Mouse (Mus musculus) stomach, postnatal 0 days (tissue): ENCODE data around the gene Rab11fip4. TPM values are rescaled to one million over a fixed set of nuclear protein-coding genes. Genes with fewer than 3 reads are reported as not detected.

Source experiments
- ATAC-seq: fragments of 200-750 bp; cut with Nextera tagmentation; 2 replicates; pipeline ENCODE4 v1.8.0; 2017; ENCODE audit not compliant: low FRiP score, low TSS enrichment
- DNase-seq: peaks from one replicate; pipeline ENCODE4 v3.0.0-alpha.2; 2016; ENCODE audit warnings: low spot score
- H3K27ac ChIP-seq: fragments of 300-500 bp; sonication (generic); replicated peaks from 2 replicates; pipeline ENCODE4 v1.5.1; 2014; ENCODE audit warnings: mild to moderate bottlenecking, control low read depth
- H3K27me3 ChIP-seq: fragments of 300-500 bp; sonication (generic); 2 replicates; pipeline ENCODE4 v1.6.1; 2014; ENCODE audit warnings: low read length; ENCODE audit not compliant: control insufficient read depth, insufficient read depth
- H3K36me3 ChIP-seq: fragments of 300-500 bp; sonication (generic); 2 replicates; pipeline ENCODE4 v1.6.1; 2014; ENCODE audit warnings: low read length, mixed read lengths; ENCODE audit not compliant: control insufficient read depth, insufficient read depth
- H3K4me1 ChIP-seq: fragments of 300-500 bp; sonication (generic); replicated peaks from 2 replicates; pipeline ENCODE4 v1.6.1; 2014; ENCODE audit warnings: antibody characterized with exemption; ENCODE audit not compliant: control insufficient read depth, insufficient read depth
- H3K4me2 ChIP-seq: fragments of 300-500 bp; sonication (generic); replicated peaks from 2 replicates; pipeline ENCODE4 v1.6.1; 2014; ENCODE audit warnings: low read depth, mild to moderate bottlenecking, control low read depth, moderate library complexity
- H3K4me3 ChIP-seq: fragments of 300-500 bp; sonication (generic); 2 replicates; pipeline ENCODE4 v1.5.1; 2014; ENCODE audit warnings: low read depth, low read length, control low read depth
- H3K9ac ChIP-seq: fragments of 300-500 bp; sonication (generic); 2 replicates; pipeline ENCODE4 v1.6.1; 2014; ENCODE audit warnings: mild to moderate bottlenecking, low read length, control low read depth, mixed read lengths
- H3K9me3 ChIP-seq: fragments of 300-500 bp; sonication (generic); 2 replicates; pipeline ENCODE4 v1.6.1; 2016; ENCODE audit warnings: low read length; ENCODE audit not compliant: control insufficient read depth
- CTCF ChIP-seq: IDR thresholded peaks from 2 replicates; pipeline ENCODE4 v1.5.1; 2016; ENCODE audit warnings: antibody characterized with exemption, low read depth, mild to moderate bottlenecking, moderate library complexity
- EP300 ChIP-seq: optimal IDR thresholded peaks from 2 replicates; pipeline ENCODE3; 2016; ENCODE audit warnings: antibody characterized with exemption
- whole genome bisulfite sequencing: fragments of 180-500 bp; shearing (Covaris S2); extraction: QIAGEN DNeasy Blood & Tissue Kit; methylation state at CpG from one replicate; pipeline ENCODE4 v1.1.7; 2014; 5-methylcytosine and 5-hydroxymethylcytosine counted together
- polyA plus RNA-seq: library from polyadenylated mRNA; unstranded; fragments of >200 nt; fragmentation: Nextera tagmentation; extraction: Ambion mirVana; gene quantifications from 2 replicates; pipeline ENCODE4 v1.2.1, GENCODE M21; 2015

Rab11fip4 gene
- polyA plus RNA-seq, 1 experiment from 2014 or later, result 0.98 TPM

DNA sequence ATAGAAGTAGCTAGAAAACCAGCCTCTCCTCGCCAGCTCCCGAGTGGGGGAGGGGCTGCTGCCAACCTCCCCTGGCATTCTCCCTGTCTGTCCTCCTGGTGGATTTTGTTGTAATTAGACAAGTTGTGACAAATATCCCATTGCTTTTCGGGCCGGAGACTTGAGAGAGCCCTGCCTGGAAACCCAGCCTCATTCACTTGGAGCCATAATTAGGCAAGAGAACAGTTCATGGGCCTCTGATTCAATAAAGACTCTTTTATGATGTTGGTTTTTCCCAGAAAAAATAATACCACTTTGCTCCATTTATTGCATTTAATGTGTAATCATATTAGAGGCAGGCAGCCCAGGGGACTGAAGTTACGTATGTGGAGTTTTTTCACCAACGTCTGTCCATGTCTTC, 127.2 kb downstream of the Rab11fip4 start:
- ATAC-seq (no peak), DNase-seq (no peak)
- WGBS, result 58% methylated on average over 6 of the region's 6 CpGs
- Histone ChIP-seq H3K4me2 (no peak overlapping the region), H3K36me3 (0 out of 2 replicates have a peak, but pooled peaks cover 2% of the 10 kb centered on the region), H3K9me3 (no peaks in the 10 kb centered on the region), H3K4me1 (peaks cover 18% of the 10 kb centered on the region), H3K27ac (peak overlapping the region; percentile 45; the same call in 1 of the 2 replicates), H3K27me3 (no peaks in the 10 kb centered on the region), H3K4me3 (no peak overlapping the region), H3K9ac (no peak overlapping the region)
- TF ChIP-seq CTCF, result no peak
- TF ChIP-seq EP300, result no peak

DNA sequence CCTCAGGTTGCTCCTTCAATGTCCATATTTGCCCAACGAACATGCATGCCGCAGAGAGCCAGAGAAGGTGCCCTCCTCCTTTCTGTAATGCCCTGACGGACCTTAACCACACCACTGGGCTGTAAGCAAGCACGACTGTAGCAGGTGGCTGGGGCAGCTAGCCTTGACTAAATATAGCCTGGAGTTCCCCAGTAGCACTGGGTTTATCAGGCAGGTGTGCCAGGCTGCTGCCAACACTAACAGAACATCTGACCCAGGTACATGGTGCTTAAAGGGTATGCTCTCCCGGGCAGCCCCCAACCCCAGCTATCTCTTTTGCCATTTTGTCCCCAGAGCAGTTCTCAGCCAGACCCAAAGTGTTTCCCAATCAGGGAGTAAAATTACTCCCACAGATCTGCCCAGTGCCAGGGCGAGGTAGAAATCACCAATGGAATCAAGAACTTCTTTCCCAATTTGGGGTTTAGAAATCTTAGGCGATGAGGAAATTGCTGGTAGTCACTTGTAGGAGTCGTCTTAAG, 127.9 kb downstream of the Rab11fip4 start:
- H3K4me2 ChIP-seq, result no peak overlapping the region
- H3K9ac ChIP-seq, result no peak overlapping the region
- H3K4me3 ChIP-seq, result no peak overlapping the region
- TF ChIP-seq EP300, result no peak
- no peak for TF ChIP-seq CTCF
- H3K27ac ChIP-seq, result peak overlapping the region; percentile 45; the same call in 1 of the 2 replicates
- ATAC-seq (peak; percentile 43), DNase-seq (no peak)
- H3K36me3 ChIP-seq, result 0 out of 2 replicates have a peak, but pooled peaks cover 2% of the 10 kb centered on the region
- WGBS, result 67% methylated on average over 8 of the region's 8 CpGs
- H3K9me3 ChIP-seq, result no peaks in the 10 kb centered on the region
- H3K4me1 ChIP-seq, result peaks cover 14% of the 10 kb centered on the region
- H3K27me3 ChIP-seq, result no peaks in the 10 kb centered on the region

DNA sequence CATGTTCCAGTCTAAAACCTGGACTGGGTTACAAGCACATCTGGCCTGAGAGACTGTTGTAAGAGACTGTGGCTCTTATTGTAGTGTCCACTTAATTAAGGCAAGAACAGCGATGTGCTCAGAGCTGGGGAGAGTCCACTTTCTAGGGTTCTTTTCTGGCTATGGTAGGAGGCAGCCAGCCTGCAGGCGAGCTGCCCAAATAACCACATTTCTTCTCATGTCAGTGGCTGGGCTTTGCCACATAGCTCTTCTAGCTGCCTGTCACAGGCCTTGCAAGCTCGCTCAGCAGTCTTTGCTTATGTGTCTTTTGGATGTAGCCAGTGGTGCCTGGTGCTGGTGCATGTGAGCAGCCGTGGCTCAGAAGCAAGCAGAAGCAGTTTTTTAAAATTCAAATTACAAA, 129.7 kb downstream of the Rab11fip4 start:
- no peak for TF ChIP-seq EP300
- TF ChIP-seq CTCF, result no peak
- WGBS, result 73% methylated on average over 4 of the region's 4 CpGs
- peaks cover 13% of the 10 kb centered on the region for H3K4me1 ChIP-seq
- 0 out of 2 replicates have a peak, but pooled peaks cover 2% of the 10 kb centered on the region for H3K36me3 ChIP-seq
- DNase-seq, result no peak
- H3K4me2 ChIP-seq, result no peak overlapping the region
- ATAC-seq, result no peak
- H3K9me3 ChIP-seq, result no peaks in the 10 kb centered on the region
- H3K4me3 ChIP-seq, result no peak overlapping the region
- no peak overlapping the region for H3K27ac ChIP-seq
- no peak overlapping the region for H3K9ac ChIP-seq
- no peaks in the 10 kb centered on the region for H3K27me3 ChIP-seq

DNA sequence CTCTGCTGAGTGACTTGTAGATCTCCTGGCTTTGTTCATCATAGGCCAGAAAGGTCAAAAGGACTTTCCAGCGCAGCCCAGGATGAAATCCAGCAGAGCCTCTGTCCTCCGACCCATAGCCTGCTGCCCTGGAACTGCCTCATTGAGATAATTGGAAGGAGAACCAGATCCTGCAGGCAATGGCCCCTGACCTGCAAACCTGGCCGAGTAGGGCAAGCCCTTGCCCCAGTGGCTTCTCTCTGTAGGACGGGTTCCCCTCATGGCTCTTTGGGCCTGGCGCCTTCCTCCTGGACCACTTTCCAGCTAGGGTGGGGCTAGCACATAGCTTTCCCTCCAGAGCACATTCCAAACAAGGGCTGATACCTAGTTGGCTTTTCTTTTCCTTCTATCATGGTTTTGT, 131.8 kb downstream of the Rab11fip4 start:
- H3K4me1 ChIP-seq, result no peaks in the 10 kb centered on the region
- no peak overlapping the region for H3K4me2 ChIP-seq
- no peak for DNase-seq
- no peak overlapping the region for H3K4me3 ChIP-seq
- no peak overlapping the region for H3K9ac ChIP-seq
- no peaks in the 10 kb centered on the region for H3K9me3 ChIP-seq
- H3K27me3 ChIP-seq, result no peaks in the 10 kb centered on the region
- TF ChIP-seq CTCF, result no peak
- TF ChIP-seq EP300, result no peak
- 0 out of 2 replicates have a peak, but pooled peaks cover 5% of the 10 kb centered on the region for H3K36me3 ChIP-seq
- 79% methylated on average over 5 of the region's 5 CpGs for WGBS
- H3K27ac ChIP-seq, result no peak overlapping the region
- ATAC-seq, result no peak

DNA sequence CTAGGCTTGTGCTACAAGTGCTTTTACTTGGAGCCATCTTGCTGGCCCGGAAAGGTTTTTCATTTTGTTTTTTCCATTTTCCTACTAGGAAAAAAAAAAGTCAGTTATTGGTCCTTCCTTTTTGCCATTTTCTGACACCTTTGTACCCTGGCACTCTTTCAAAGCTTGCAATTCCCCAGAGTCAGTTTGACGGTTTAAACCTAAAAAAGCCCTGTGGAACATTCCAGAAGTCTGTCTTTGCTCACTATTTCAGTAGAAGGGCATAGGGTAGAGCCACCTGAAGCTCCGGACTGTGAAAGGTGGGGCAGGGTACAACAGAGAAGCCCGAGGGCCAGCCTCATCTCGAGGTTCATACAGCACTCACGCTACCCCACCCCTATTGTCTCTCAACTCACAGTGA, 134.0 kb downstream of the Rab11fip4 start:
- H3K4me2 ChIP-seq, result no peak overlapping the region
- H3K9me3 ChIP-seq, result no peaks in the 10 kb centered on the region
- DNase-seq (no peak), ATAC-seq (no peak)
- H3K27ac ChIP-seq, result no peak overlapping the region
- H3K9ac ChIP-seq, result no peak overlapping the region
- H3K4me1 ChIP-seq, result no peaks in the 10 kb centered on the region
- no peak for TF ChIP-seq EP300
- TF ChIP-seq CTCF, result no peak
- peaks cover 12% of the 10 kb centered on the region; the same call in 1 of the 2 replicates for H3K36me3 ChIP-seq
- no peaks in the 10 kb centered on the region for H3K27me3 ChIP-seq
- H3K4me3 ChIP-seq, result no peak overlapping the region
- WGBS, result 81% methylated on average over 6 of the region's 6 CpGs

DNA sequence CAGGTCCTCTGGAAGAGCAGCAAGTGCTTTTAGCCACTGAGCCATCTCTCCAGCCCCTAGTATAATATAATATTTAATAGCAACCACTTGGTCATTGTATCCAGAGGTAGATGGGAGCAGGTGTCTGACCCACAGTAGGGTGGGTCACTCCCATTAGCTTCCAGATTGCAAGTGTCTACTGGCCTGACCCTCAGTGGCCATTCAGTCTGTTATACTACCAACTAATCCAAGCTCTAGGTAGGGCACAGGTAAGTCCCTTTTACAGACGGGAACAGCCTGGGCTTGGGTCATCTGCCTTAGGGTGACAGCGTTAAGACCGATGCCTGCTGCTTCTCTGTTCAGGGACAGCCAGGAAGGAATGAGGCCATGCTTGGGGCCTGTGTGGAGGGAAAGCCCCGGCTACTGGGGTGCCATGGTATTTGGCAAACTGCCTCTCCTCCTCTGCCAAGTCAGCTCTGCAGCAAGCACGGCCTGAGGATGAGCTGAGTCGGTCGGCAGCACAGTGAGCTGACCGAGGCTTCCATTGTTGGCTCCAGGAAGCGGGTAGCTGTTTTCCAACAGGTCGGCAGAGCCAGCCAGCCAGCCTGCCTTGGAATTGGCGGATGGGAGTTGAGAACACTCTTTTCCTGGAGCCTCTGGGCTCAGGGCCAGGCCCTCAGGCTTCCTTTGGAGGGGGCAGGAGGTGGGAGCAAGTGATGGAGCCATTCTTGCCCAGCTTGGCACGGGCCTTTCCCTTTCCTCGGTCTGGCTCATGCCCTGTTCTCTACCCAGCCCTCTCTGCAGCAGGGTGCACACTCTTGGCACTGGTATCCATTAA, 138.4 kb downstream of the Rab11fip4 start:
- ATAC-seq (peak; percentile 56; the same call in 1 of the 2 replicates), DNase-seq (no peak)
- Histone ChIP-seq H3K4me3 (no peak overlapping the region), H3K4me1 (no peaks in the 10 kb centered on the region), H3K36me3 (peaks cover 13% of the 10 kb centered on the region; the same call in 1 of the 2 replicates), H3K9ac (no peak overlapping the region), H3K27me3 (no peaks in the 10 kb centered on the region), H3K27ac (peak overlapping the region; percentile 58), H3K9me3 (no peaks in the 10 kb centered on the region), H3K4me2 (no peak overlapping the region)
- TF ChIP-seq CTCF (no peak), EP300 (no peak)
- 59% methylated on average over 13 of the region's 13 CpGs for WGBS
